Mouse (Mus musculus): ENCODE measurements at regions not wholly inside any gene's neighbourhood (a gene's known extent, or its start where the extent isn't known, plus 50 kb on each side); places are given as distances from the start of the nearest gene placed in this dataset.

DNA sequence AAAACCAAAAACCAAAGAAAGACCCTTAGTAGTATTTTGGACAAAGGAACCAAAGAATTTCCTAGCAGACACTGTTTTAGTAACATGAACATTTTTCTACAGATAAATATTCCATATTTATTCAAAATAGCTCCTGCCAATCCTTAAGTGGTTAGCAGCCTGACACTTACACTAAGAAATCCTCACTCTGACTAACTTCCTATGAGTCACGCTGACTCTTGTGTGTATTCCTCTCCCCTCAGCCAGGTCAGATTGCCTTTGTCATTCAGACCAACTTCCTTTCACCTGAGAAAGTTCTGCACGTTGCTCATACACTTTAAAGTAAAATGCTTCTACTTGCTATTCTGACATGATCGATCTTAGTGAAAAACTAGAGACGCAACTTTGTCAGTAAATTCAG, 370.9 kb downstream of the Efna5 start:
- Histone ChIP-seq H3K27me3 (ENCODE audit: control insufficient read depth, insufficient read depth, low read length) (no peaks in the 10 kb centered on the region), H3K4me1 (replicated peaks; ENCODE audit: control insufficient read depth, insufficient read depth, low read length) (no peaks in the 10 kb centered on the region), H3K4me3 (ENCODE audit: control insufficient read depth, insufficient read depth, low read length) (no peak overlapping the region), H3K27ac (ENCODE audit: control insufficient read depth, insufficient read depth, low read length) (no peak overlapping the region), H3K36me3 (ENCODE audit: control insufficient read depth, insufficient read depth, low read length) (no peaks in the 10 kb centered on the region)
- 78% methylated on average over 4 of the region's 4 CpGs for WGBS
- TF ChIP-seq CTCF (IDR thresholded peaks at IDR 0.05; ENCODE audit: borderline replicate concordance, control insufficient read depth, extremely low read depth, insufficient read depth, low read length, poor library complexity) (no peak), POLR2A (IDR thresholded peaks at IDR 0.05; ENCODE audit: control insufficient read depth, extremely low read depth, insufficient read depth, low read length, poor library complexity) (no peak)
- DNase-seq = no peak

DNA sequence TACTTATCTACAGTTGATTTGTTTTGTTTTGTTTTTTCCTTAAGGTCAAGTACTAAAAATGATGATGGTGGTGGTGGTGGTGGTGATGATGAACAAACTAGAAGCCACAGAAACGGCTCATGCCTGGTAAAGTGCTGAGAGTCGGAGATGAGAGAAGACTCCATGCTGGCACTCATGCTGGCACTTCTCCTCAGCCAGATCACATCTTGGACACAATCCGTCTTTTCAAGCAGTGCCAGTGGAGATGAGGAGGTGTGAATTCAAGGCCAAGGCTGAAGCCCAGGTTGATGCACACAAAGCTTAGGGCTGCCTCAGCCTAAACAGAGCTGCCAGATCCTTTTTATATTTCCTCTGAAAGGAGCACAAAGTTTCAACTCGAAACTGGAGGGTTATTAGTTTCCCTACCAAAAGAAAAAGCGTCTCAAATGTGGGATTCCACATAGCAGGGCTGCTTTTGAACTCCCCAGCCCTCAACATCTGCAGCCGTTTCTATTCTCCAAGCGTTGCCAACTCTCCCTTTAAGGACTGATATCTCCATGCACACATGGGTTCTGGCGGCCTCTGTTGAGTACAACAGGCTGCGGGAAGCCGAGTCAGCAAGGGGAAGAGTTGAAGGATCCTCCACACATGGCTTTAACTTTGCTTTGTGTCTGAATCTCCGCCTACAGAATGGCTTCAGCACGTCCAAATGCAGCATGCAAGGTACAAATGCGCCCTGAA, 373.2 kb downstream of the Efna5 start:
- no peaks in the 10 kb centered on the region for H3K27me3 ChIP-seq (ENCODE audit: control insufficient read depth, insufficient read depth, low read length)
- H3K4me1 ChIP-seq (replicated peaks; ENCODE audit: control insufficient read depth, insufficient read depth, low read length) = no peaks in the 10 kb centered on the region
- H3K4me3 ChIP-seq (ENCODE audit: control insufficient read depth, insufficient read depth, low read length) = no peak overlapping the region
- no peaks in the 10 kb centered on the region for H3K36me3 ChIP-seq (ENCODE audit: control insufficient read depth, insufficient read depth, low read length)
- 92% methylated on average over 13 of the region's 13 CpGs for WGBS
- H3K27ac ChIP-seq (ENCODE audit: control insufficient read depth, insufficient read depth, low read length) = no peak overlapping the region
- DNase-seq = no peak
- TF ChIP-seq CTCF (IDR thresholded peaks at IDR 0.05; ENCODE audit: borderline replicate concordance, control insufficient read depth, extremely low read depth, insufficient read depth, low read length, poor library complexity) = no peak
- TF ChIP-seq POLR2A (IDR thresholded peaks at IDR 0.05; ENCODE audit: control insufficient read depth, extremely low read depth, insufficient read depth, low read length, poor library complexity) = no peak

DNA sequence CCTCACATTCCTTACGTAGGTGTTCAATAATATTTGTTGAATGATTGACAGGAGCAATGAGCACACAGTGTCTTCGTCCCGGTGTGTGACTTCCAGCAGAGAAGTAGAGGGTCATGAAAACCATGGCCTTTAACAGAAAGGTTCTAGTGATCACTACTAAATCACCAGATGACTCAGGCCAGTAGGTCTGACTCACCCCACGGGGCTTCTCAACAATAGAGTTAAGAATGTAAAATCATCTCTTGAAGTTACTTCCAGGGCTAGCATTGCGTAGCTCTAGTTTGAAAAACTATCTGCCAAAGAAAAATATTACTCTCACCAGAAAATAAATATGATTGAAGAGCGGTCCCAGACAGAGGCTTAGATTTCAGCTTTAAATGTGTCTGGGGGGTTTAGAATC, 376.4 kb downstream of the Efna5 start:
- 87% methylated on average over 6 of the region's 6 CpGs for WGBS
- H3K4me3 ChIP-seq (ENCODE audit: control insufficient read depth, insufficient read depth, low read length) = no peak overlapping the region
- DNase-seq = no peak
- H3K4me1 ChIP-seq (replicated peaks; ENCODE audit: control insufficient read depth, insufficient read depth, low read length) = no peaks in the 10 kb centered on the region
- H3K36me3 ChIP-seq (ENCODE audit: control insufficient read depth, insufficient read depth, low read length) = no peaks in the 10 kb centered on the region
- H3K27me3 ChIP-seq (ENCODE audit: control insufficient read depth, insufficient read depth, low read length) = no peaks in the 10 kb centered on the region
- TF ChIP-seq CTCF (IDR thresholded peaks at IDR 0.05; ENCODE audit: borderline replicate concordance, control insufficient read depth, extremely low read depth, insufficient read depth, low read length, poor library complexity) (no peak), POLR2A (IDR thresholded peaks at IDR 0.05; ENCODE audit: control insufficient read depth, extremely low read depth, insufficient read depth, low read length, poor library complexity) (no peak)
- no peak overlapping the region for H3K27ac ChIP-seq (ENCODE audit: control insufficient read depth, insufficient read depth, low read length)

DNA sequence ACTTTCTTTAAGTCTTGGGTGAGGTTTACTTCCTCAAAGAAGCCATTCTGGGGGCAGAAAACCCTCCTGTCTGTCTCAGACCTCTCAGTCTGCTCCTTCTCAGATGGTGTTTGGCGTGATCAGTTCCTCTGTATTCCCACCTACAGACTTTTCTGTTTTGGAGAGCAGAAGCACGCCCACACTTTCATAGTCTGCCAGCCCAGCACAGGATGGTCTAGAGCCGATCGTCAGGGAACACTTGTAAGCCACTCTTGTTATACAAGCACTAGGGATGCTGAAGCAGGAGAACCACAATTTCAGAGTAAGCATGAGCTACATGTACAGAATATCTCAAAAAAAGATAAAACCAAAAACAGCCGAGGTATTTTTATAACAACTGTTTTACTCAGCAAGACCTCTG, 410.4 kb downstream of the Efna5 start:
- H3K4me1 ChIP-seq (replicated peaks; ENCODE audit: control insufficient read depth, insufficient read depth, low read length) = no peaks in the 10 kb centered on the region
- no peak overlapping the region for H3K4me3 ChIP-seq (ENCODE audit: control insufficient read depth, insufficient read depth, low read length)
- no peak overlapping the region for H3K27ac ChIP-seq (ENCODE audit: control insufficient read depth, insufficient read depth, low read length)
- WGBS = 85% methylated on average over 5 of the region's 5 CpGs
- no peak for DNase-seq
- no peaks in the 10 kb centered on the region for H3K27me3 ChIP-seq (ENCODE audit: control insufficient read depth, insufficient read depth, low read length)
- H3K36me3 ChIP-seq (ENCODE audit: control insufficient read depth, insufficient read depth, low read length) = no peaks in the 10 kb centered on the region
- TF ChIP-seq POLR2A (IDR thresholded peaks at IDR 0.05; ENCODE audit: control insufficient read depth, extremely low read depth, insufficient read depth, low read length, poor library complexity) = no peak
- TF ChIP-seq CTCF (IDR thresholded peaks at IDR 0.05; ENCODE audit: borderline replicate concordance, control insufficient read depth, extremely low read depth, insufficient read depth, low read length, poor library complexity) = no peak

DNA sequence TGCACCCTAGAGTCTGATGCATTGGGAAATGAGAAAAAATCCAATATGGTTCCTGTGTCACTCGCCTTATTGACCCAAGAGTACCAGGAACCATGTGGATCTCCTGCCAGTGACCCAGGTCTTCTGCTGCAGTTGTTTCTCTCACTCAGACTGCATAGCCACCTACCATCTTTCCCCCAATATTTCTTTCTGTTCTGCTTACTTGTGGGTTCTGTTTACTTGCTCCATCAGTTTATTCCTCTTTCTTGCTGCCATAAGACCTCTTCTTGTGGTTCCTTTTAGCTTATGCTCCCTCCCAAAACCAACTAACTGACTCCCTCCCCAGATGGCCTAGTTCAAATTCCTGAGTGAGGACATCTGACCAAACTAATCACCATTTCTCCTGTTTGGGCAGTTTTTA, 411.8 kb downstream of the Efna5 start:
- Histone ChIP-seq H3K27ac (ENCODE audit: control insufficient read depth, insufficient read depth, low read length) (no peak overlapping the region), H3K4me1 (replicated peaks; ENCODE audit: control insufficient read depth, insufficient read depth, low read length) (no peaks in the 10 kb centered on the region), H3K36me3 (ENCODE audit: control insufficient read depth, insufficient read depth, low read length) (no peaks in the 10 kb centered on the region), H3K4me3 (ENCODE audit: control insufficient read depth, insufficient read depth, low read length) (no peak overlapping the region), H3K27me3 (ENCODE audit: control insufficient read depth, insufficient read depth, low read length) (no peaks in the 10 kb centered on the region)
- DNase-seq = no peak
- 96% methylated on average over 1 of the region's 1 CpGs for WGBS
- TF ChIP-seq CTCF (IDR thresholded peaks at IDR 0.05; ENCODE audit: borderline replicate concordance, control insufficient read depth, extremely low read depth, insufficient read depth, low read length, poor library complexity) = no peak
- TF ChIP-seq POLR2A (IDR thresholded peaks at IDR 0.05; ENCODE audit: control insufficient read depth, extremely low read depth, insufficient read depth, low read length, poor library complexity) = no peak

DNA sequence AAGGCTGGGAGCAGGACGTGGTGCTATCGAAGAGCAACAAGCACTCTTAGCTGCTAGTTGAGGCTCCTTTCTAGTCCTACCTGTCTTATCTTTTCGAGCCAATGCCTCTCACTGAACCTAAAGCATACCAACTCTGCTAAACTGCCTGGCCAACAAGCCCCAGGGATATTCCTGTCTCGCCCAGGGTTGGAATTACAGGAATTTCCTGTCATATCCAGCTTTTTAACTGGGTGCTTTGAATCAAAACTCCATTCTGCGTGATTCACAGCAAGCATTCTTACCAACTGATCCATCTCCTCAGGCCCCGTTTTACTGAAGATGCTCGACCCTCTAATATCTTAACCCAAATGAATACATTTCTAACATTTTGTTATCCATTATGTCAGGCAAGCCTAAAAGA, 412.3 kb downstream of the Efna5 start:
- H3K4me1 ChIP-seq (replicated peaks; ENCODE audit: control insufficient read depth, insufficient read depth, low read length) = no peaks in the 10 kb centered on the region
- H3K27me3 ChIP-seq (ENCODE audit: control insufficient read depth, insufficient read depth, low read length) = no peaks in the 10 kb centered on the region
- H3K36me3 ChIP-seq (ENCODE audit: control insufficient read depth, insufficient read depth, low read length) = no peaks in the 10 kb centered on the region
- no peak for DNase-seq
- H3K27ac ChIP-seq (ENCODE audit: control insufficient read depth, insufficient read depth, low read length) = no peak overlapping the region
- no peak overlapping the region for H3K4me3 ChIP-seq (ENCODE audit: control insufficient read depth, insufficient read depth, low read length)
- no peak for TF ChIP-seq POLR2A (IDR thresholded peaks at IDR 0.05; ENCODE audit: control insufficient read depth, extremely low read depth, insufficient read depth, low read length, poor library complexity)
- TF ChIP-seq CTCF (IDR thresholded peaks at IDR 0.05; ENCODE audit: borderline replicate concordance, control insufficient read depth, extremely low read depth, insufficient read depth, low read length, poor library complexity) = no peak
- 93% methylated on average over 7 of the region's 7 CpGs for WGBS

DNA sequence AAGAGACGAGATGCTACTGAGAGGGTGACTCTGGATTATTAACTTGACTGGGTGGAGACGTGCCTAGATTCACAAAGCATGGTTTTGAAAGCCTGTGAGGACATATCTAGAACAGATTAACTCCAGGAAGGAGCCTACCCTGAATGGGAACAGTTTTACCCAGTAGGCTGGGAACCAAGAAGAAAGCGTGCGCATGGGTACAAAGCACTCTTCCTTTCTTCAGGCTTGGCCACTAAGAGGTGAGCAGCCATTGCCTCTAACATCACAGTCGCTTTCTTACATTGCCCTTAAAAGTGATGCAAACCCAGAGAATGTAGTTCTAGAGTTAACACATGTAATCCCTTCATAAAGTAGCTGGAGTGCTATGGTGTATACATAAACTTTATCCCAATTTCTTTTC, 414.0 kb downstream of the Efna5 start:
- no peaks in the 10 kb centered on the region for H3K27me3 ChIP-seq (ENCODE audit: control insufficient read depth, insufficient read depth, low read length)

More for the DNA sequence above, 414.0 kb downstream of the Efna5 start:
- DNase-seq = no peak
- Histone ChIP-seq H3K36me3 (ENCODE audit: control insufficient read depth, insufficient read depth, low read length) (no peaks in the 10 kb centered on the region), H3K27ac (ENCODE audit: control insufficient read depth, insufficient read depth, low read length) (no peak overlapping the region), H3K4me1 (replicated peaks; ENCODE audit: control insufficient read depth, insufficient read depth, low read length) (no peaks in the 10 kb centered on the region), H3K4me3 (ENCODE audit: control insufficient read depth, insufficient read depth, low read length) (no peak overlapping the region)
- WGBS = 97% methylated on average over 5 of the region's 5 CpGs
- TF ChIP-seq POLR2A (IDR thresholded peaks at IDR 0.05; ENCODE audit: control insufficient read depth, extremely low read depth, insufficient read depth, low read length, poor library complexity) = no peak
- no peak for TF ChIP-seq CTCF (IDR thresholded peaks at IDR 0.05; ENCODE audit: borderline replicate concordance, control insufficient read depth, extremely low read depth, insufficient read depth, low read length, poor library complexity)
